7 mouse cellular contexts compared by ENCODE assay signal in genomic region chr9:45268597-45269325, GRCm38 (mm10). TPM values are rescaled to one million over a fixed set of nuclear protein-coding genes. Genes with fewer than 3 reads are reported as not detected.
DNase-seq lines count a peak whose midpoint lies in the region; ATAC-seq and TF ChIP-seq lines count a peak whose summit lies in the region.

TSS of gene Il10ra (minus strand) at chr9:45269149.

- H3K9me3 ChIP-seq in intestine, embryonic 15.5 days: no peaks in the 10 kb centered on the region
- no peaks in the 10 kb centered on the region for H3K9me3 ChIP-seq in limb, embryonic 15.5 days
- H3K9me3 ChIP-seq in midbrain, embryonic 12.5 days: no peaks in the 10 kb centered on the region

- peak; percentile 69 for DNase-seq in adrenal gland, postnatal 10 days
- peak; percentile 62 to 64 for DNase-seq in cerebellum, postnatal 36 days

- no peaks in the 10 kb centered on the region for H3K36me3 ChIP-seq in intestine, embryonic 15.5 days
- no peaks in the 10 kb centered on the region for H3K36me3 ChIP-seq in limb, embryonic 15.5 days
- H3K36me3 ChIP-seq in midbrain, embryonic 12.5 days: no peaks in the 10 kb centered on the region
- no peaks in the 10 kb centered on the region for H3K36me3 ChIP-seq in small intestine, adult 2 months (ENCODE audit: control insufficient read depth, insufficient read depth, low read length)

- H3K9ac ChIP-seq in intestine, embryonic 15.5 days: peak within 1 kb of the TSS; percentile 40
- H3K9ac ChIP-seq in limb, embryonic 15.5 days: no peak within 1 kb of the TSS
- peak within 1 kb of the TSS; percentile 26; the same call in 1 of the 2 replicates for H3K9ac ChIP-seq in midbrain, embryonic 12.5 days (replicated peaks)

- peak; percentile 34; the same call in 1 of the 2 replicates for TF ChIP-seq POLR2A in small intestine, adult 2 months (IDR thresholded peaks at IDR 0.05; ENCODE audit: low read depth, low read length)

- H3K4me2 ChIP-seq in intestine, embryonic 15.5 days (replicated peaks): peak within 1 kb of the TSS; percentile 78
- H3K4me2 ChIP-seq in limb, embryonic 15.5 days: peak within 1 kb of the TSS; percentile 86
- H3K4me2 ChIP-seq in midbrain, embryonic 12.5 days (replicated peaks): peak within 1 kb of the TSS; percentile 66

- 7% methylated on average over 36 of the region's 36 CpGs for WGBS in intestine, embryonic 15.5 days
- 5% methylated on average over 36 of the region's 36 CpGs for WGBS in limb, embryonic 15.5 days
- WGBS in midbrain, embryonic 12.5 days: 7% methylated on average over 36 of the region's 36 CpGs
- WGBS in small intestine, adult 2 months: 9% methylated on average over 36 of the region's 36 CpGs

- no peak for TF ChIP-seq CTCF in small intestine, adult 2 months (IDR thresholded peaks at IDR 0.05; ENCODE audit: extremely low read depth, insufficient read length, insufficient replicate concordance, low read depth, low read length)

- H3K27me3 ChIP-seq in intestine, embryonic 15.5 days (replicated peaks): peaks cover 20% of the 10 kb centered on the region
- H3K27me3 ChIP-seq in limb, embryonic 15.5 days: peaks cover 47% of the 10 kb centered on the region
- H3K27me3 ChIP-seq in midbrain, embryonic 12.5 days: peaks cover 44% of the 10 kb centered on the region
- H3K27me3 ChIP-seq in small intestine, adult 2 months (ENCODE audit: control insufficient read depth, insufficient read depth, low read length): peaks cover 8% of the 10 kb centered on the region; the same call in 1 of the 2 replicates

- H3K4me3 ChIP-seq in intestine, embryonic 15.5 days (replicated peaks): peak within 1 kb of the TSS; percentile 33
- H3K4me3 ChIP-seq in limb, embryonic 15.5 days: peak within 1 kb of the TSS; percentile 41
- H3K4me3 ChIP-seq in midbrain, embryonic 12.5 days: peak within 1 kb of the TSS; percentile 39
- H3K4me3 ChIP-seq in small intestine, adult 2 months (ENCODE audit: low read depth, low read length): peak within 1 kb of the TSS; percentile 60

- peaks cover 6% of the 10 kb centered on the region; the same call in 1 of the 2 replicates for H3K4me1 ChIP-seq in intestine, embryonic 15.5 days (replicated peaks)
- H3K4me1 ChIP-seq in limb, embryonic 15.5 days: peaks cover 10% of the 10 kb centered on the region
- H3K4me1 ChIP-seq in midbrain, embryonic 12.5 days: peaks cover 13% of the 10 kb centered on the region
- no peaks in the 10 kb centered on the region for H3K4me1 ChIP-seq in small intestine, adult 2 months (ENCODE audit: control insufficient read depth, insufficient read depth, insufficient read length, low read length)

- no peak within 1 kb of the TSS for H3K27ac ChIP-seq in intestine, embryonic 15.5 days
- H3K27ac ChIP-seq in limb, embryonic 15.5 days: no peak within 1 kb of the TSS
- H3K27ac ChIP-seq in midbrain, embryonic 12.5 days (replicated peaks): no peak within 1 kb of the TSS
- peak within 1 kb of the TSS; percentile 27 for H3K27ac ChIP-seq in small intestine, adult 2 months (ENCODE audit: insufficient read depth, low read depth, low read length)

- ATAC-seq in granulocyte monocyte progenitor cell, adult 5-6 weeks (replicated peaks; ENCODE audit: poor library complexity, severe bottlenecking): peak; percentile 67
- peak; percentile 58; the same call in 1 of the 2 replicates for ATAC-seq in intestine, embryonic 15.5 days
- ATAC-seq in limb, embryonic 15.5 days (ENCODE audit: insufficient number of reproducible peaks, low FRiP score, low TSS enrichment, low read depth): no peak
- ATAC-seq in midbrain, embryonic 12.5 days (ENCODE audit: low FRiP score, low read depth): no peak

RNA-seq across cellular contexts. Expression of gene Il10ra, which starts in this region (rescaled TPM):
- total RNA-seq in adrenal gland, postnatal 10 days (2021): 1 to 10 TPM; 2.6 TPM
- total RNA-seq in granulocyte monocyte progenitor cell, adult 5-6 weeks (2014; fragmentation: Nextera tagmentation): 6.7 and 9.6 TPM in 2 replicates
- total RNA-seq in granulocyte monocyte progenitor cell, adult 5-6 weeks (2017): 7.6 and 9.8 TPM in 2 replicates
- polyA plus RNA-seq in intestine, embryonic 15.5 days (2015; fragmentation: Nextera tagmentation; extraction: Ambion mirVana): 1.4 TPM in 2 replicates
- 1.3 and 1.4 TPM in 2 replicates for polyA plus RNA-seq in limb, embryonic 15.5 days (2015; fragmentation: Nextera tagmentation; extraction: Ambion mirVana)
- 0.56 TPM in 2 replicates for polyA plus RNA-seq in midbrain, embryonic 12.5 days (2016; fragmentation: Nextera tagmentation; extraction: Ambion mirVana)
- polyA plus RNA-seq in small intestine, adult 2 months (2012; rRNA removed): 2.9 and 3.3 TPM in 2 replicates

Comparison
In these comparisons a context has a peak if more than half of its experiments do, and no peak if none do; other contexts are left out.
1. ATAC-seq: peak in granulocyte monocyte progenitor cell, adult 5-6 weeks (single experiment) and intestine, embryonic 15.5 days (single experiment); none in limb, embryonic 15.5 days (single experiment) and midbrain, embryonic 12.5 days (single experiment).
2. Peak in every context shown above with its lines, with median percentiles within 50 percentile points of each other: H3K4me2 ChIP-seq and H3K4me3 ChIP-seq.